26 mouse cellular contexts compared by ENCODE assay signal in genomic region chr7:141049326-141049725, GRCm38 (mm10). TPM values are rescaled to one million over a fixed set of nuclear protein-coding genes. Genes with fewer than 3 reads are reported as not detected.
DNase-seq lines count a peak whose midpoint lies in the region; ATAC-seq and TF ChIP-seq lines count a peak whose summit lies in the region.
"Had no signal": no experiment of that assay in that cellular context is flagged by ENCODE, and none has a peak within 500 bp of the region (broad histone marks: within the 10 kb centered on the region; RNA-seq: fewer than 3 reads in every experiment).

No protein-coding gene starts in this region.

- intact Hi-C loops in gastrocnemius, adult 2 months (cut with DNase I) = no loop called here

- no peak for TF ChIP-seq CTCF in gastrocnemius, adult 2 months (IDR thresholded peaks at IDR 0.05)

- peaks cover 66% of the 10 kb centered on the region for H3K4me1 ChIP-seq in megakaryocyte, embryonic 14.5 days

- H3K27ac ChIP-seq in gastrocnemius, adult 2 months = peak overlapping the region; percentile 95
- H3K27ac ChIP-seq: forebrain, embryonic 13.5 days; limb, embryonic 10.5 days had no signal

- H3K36me3 ChIP-seq in megakaryocyte, embryonic 14.5 days (replicated peaks; ENCODE audit: low read length) = no peaks in the 10 kb centered on the region
- H3K36me3 ChIP-seq: embryonic facial prominence, embryonic 13.5 days; heart, embryonic 12.5 days; hindbrain, embryonic 10.5 days; intestine, embryonic 15.5 days; limb, embryonic 10.5 days had no signal

- no peak for DNase-seq in gastrocnemius, adult 2 months
- no peak for DNase-seq in gastrocnemius, postnatal 4 days (ENCODE audit: low spot score in 2 of 2)
- DNase-seq in adipocyte (ENCODE audit: low spot score) = peak; percentile 72
- DNase-seq in embryo, embryonic 10.5 days (ENCODE audit: low spot score) = no peak
- DNase-seq in lung, postnatal 14 days = no peak
- DNase-seq: cerebellum, adult 11-12 months; liver; liver, postnatal 0 days; right cerebral cortex, postnatal 14 days; thymus, adult 2 months had no signal

- no peak for ATAC-seq in megakaryocyte, adult 5-6 weeks (ENCODE audit: poor library complexity, severe bottlenecking)

- H3K27me3 ChIP-seq in megakaryocyte, embryonic 14.5 days (replicated peaks) = peaks cover under 1% of the 10 kb centered on the region
- H3K27me3 ChIP-seq: embryonic facial prominence, embryonic 13.5 days; forebrain, embryonic 13.5 days; intestine, embryonic 15.5 days had no signal

- H3K4me3 ChIP-seq in gastrocnemius, adult 2 months = no peak overlapping the region
- peak overlapping the region; percentile 9 for H3K4me3 ChIP-seq in megakaryocyte, embryonic 14.5 days (replicated peaks)
- H3K4me3 ChIP-seq: forebrain, embryonic 13.5 days had no signal

- no peaks in the 10 kb centered on the region for H3K9me3 ChIP-seq in megakaryocyte, embryonic 14.5 days
- H3K9me3 ChIP-seq: embryonic facial prominence, embryonic 13.5 days; forebrain, embryonic 13.5 days; heart, embryonic 12.5 days; hindbrain, embryonic 10.5 days; intestine, embryonic 15.5 days; limb, embryonic 10.5 days had no signal

RNA-seq across cellular contexts. Expression of gene B4galnt4, which starts 11.6 kb away (rescaled TPM):
- under 1 TPM; 0.17 to 0.18 TPM for total RNA-seq in gastrocnemius, adult 2 months (2021)
- under 1 TPM; 0.22 to 0.62 TPM for total RNA-seq in gastrocnemius, postnatal 4 days (2021)
- 11.5 and 17.3 TPM in 2 replicates for polyA plus RNA-seq in megakaryocyte, embryonic 14.5 days (2012; ENCODE audit: insufficient read depth, low replicate concordance)
- 1.5 and 3.0 TPM in 2 replicates for total RNA-seq in megakaryocyte, adult 5-6 weeks (2015)
- 1.7 and 2.5 TPM in 2 replicates for total RNA-seq in megakaryocyte, adult 5-6 weeks (2017)
- total RNA-seq: gastrocnemius, adult 18-20 months had no signal

RNA-seq across cellular contexts. Expression of gene Gm17387, which starts 20.4 kb away (rescaled TPM):
- total RNA-seq in gastrocnemius, adult 2 months (2021) = not detected
- total RNA-seq in gastrocnemius, postnatal 4 days (2021) = not detected
- polyA plus RNA-seq in megakaryocyte, embryonic 14.5 days (2012; ENCODE audit: insufficient read depth, low replicate concordance) = not detected in 2 replicates
- total RNA-seq in megakaryocyte, adult 5-6 weeks (2015) = not detected in 2 replicates
- not detected in 2 replicates for total RNA-seq in megakaryocyte, adult 5-6 weeks (2017)
- total RNA-seq: adrenal gland, postnatal 36 days; gastrocnemius, adult 18-20 months; granulocyte monocyte progenitor cell, adult 5-6 weeks; heart, postnatal 10 days; layer of hippocampus, adult 2 months; layer of hippocampus, postnatal 25 days; midbrain, postnatal 0 days had no signal
- polyA plus RNA-seq: embryonic facial prominence, embryonic 13.5 days; forebrain, embryonic 13.5 days; heart, embryonic 12.5 days; hindbrain, embryonic 10.5 days; intestine, embryonic 15.5 days; limb, embryonic 10.5 days; liver, postnatal 0 days; midbrain, postnatal 0 days; stomach, postnatal 0 days; thymus, adult 2 months had no signal

RNA-seq across cellular contexts. Expression of gene Pkp3, which starts 28.7 kb away (rescaled TPM):
- total RNA-seq in gastrocnemius, adult 2 months (2021) = not detected
- under 1 TPM; 0.25 to 0.54 TPM for total RNA-seq in gastrocnemius, postnatal 4 days (2021)
- 2.5 and 3.0 TPM in 2 replicates for polyA plus RNA-seq in megakaryocyte, embryonic 14.5 days (2012; ENCODE audit: insufficient read depth, low replicate concordance)
- total RNA-seq in megakaryocyte, adult 5-6 weeks (2015) = 6.7 and 9.7 TPM in 2 replicates
- 3.8 and 6.1 TPM in 2 replicates for total RNA-seq in megakaryocyte, adult 5-6 weeks (2017)
- total RNA-seq: gastrocnemius, adult 18-20 months; layer of hippocampus, adult 2 months; layer of hippocampus, postnatal 25 days had no signal
- polyA plus RNA-seq: forebrain, embryonic 13.5 days; midbrain, postnatal 0 days had no signal

RNA-seq across cellular contexts. Expression of gene Ifitm6, which starts 31.6 kb away (rescaled TPM):
- total RNA-seq in gastrocnemius, adult 2 months (2021) = not detected
- 1 to 10 TPM in 1 of 2 experiments, not detected in 1; 1.2 TPM for total RNA-seq in gastrocnemius, postnatal 4 days (2021)
- polyA plus RNA-seq in megakaryocyte, embryonic 14.5 days (2012; ENCODE audit: insufficient read depth, low replicate concordance) = 0.91 TPM in 1 of 2 replicates, not detected in the other
- total RNA-seq in megakaryocyte, adult 5-6 weeks (2015) = 1,773 and 2,031 TPM in 2 replicates
- 1,518 and 1,657 TPM in 2 replicates for total RNA-seq in megakaryocyte, adult 5-6 weeks (2017)
- total RNA-seq: gastrocnemius, adult 18-20 months; layer of hippocampus, adult 2 months; layer of hippocampus, postnatal 25 days had no signal
- polyA plus RNA-seq: forebrain, embryonic 13.5 days; heart, embryonic 12.5 days; hindbrain, embryonic 10.5 days; limb, embryonic 10.5 days had no signal

RNA-seq across cellular contexts. Expression of gene Ifitm3, which starts 38.8 kb away (rescaled TPM):
- total RNA-seq in gastrocnemius, adult 2 months (2021) = 10 to 100 TPM; 30.8 to 49.0 TPM
- 10 to 100 TPM; 75.0 to 79.2 TPM for total RNA-seq in gastrocnemius, postnatal 4 days (2021)
- 28.6 and 151 TPM in 2 replicates for polyA plus RNA-seq in megakaryocyte, embryonic 14.5 days (2012; ENCODE audit: insufficient read depth, low replicate concordance)
- total RNA-seq in megakaryocyte, adult 5-6 weeks (2015) = 2,002 and 2,201 TPM in 2 replicates
- 715 and 839 TPM in 2 replicates for total RNA-seq in megakaryocyte, adult 5-6 weeks (2017)
